Mouse (Mus musculus): ENCODE data around the gene Adcy2.

The Adcy2 gene

DNA sequence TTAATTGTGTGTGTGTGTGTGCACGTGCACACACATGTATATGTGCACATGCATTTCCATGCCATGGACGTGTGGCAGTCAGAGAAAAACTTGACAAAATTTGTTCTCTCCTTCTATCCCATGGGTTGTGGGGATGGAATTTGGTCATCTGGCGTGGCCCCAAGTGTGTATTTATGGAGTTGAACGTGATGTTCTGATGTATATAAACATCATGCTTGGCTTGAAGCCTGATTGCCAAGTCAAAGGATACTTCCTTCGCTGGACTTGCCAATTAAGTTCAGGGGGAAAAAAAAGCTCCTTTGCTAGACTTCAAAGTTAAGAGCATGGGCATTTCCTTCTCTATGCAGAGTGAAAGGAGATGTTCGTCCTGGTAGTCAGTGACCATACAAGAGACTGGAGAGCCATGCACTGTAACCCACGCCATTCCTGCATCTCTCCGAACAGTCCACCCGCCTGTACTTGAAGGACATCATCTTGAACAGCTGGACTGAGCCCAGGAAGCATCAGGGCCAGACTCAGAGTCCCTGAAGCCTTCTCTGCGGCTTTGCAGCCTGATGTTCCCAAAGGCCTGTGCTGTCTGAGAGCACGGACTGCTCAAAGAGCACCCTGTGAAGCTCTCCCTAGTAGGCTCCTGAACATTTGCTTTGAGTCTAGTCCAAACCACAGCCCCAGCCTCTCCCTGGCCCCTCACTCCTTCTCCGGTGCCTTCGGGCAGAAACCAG, 178.3 kb downstream of the Adcy2 start:
- DNase-seq: no peak

DNA sequence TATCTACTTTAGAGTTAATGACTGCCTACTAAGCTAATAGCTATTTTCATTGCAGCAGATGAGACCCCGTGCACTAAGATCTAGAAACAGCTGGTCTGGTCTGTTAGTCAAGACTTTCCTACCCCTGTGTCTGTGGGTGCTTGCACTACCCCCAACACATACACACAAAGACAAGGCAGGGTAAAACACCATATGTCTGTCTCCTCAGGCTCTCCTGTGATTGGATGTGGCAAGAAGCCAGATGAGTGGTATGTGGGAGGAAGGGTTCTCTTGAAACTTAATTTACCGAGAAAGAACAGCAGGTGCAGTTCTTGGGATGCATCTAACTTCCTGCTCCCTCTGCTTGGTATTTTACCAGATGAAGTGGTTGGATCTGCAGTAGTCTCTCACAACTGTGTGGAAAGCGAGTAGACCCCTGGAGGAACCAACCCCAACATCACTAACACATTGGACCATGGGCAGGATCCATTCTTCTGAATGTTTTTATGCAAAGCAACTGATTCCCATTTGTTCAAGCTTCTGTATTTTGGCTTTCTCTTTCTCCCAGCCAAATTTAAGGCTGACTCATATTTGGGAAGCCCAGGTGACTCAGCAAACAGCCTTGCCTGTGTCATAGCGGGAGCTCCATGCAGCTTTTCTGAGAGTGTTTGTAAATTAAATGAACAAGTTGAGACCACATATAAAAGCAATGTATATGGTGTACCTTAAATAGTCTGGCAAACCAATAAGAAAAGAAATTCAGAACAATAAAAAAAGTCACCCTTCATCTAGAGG, 183.4 kb downstream of the Adcy2 start:
- no peak for DNase-seq

DNA sequence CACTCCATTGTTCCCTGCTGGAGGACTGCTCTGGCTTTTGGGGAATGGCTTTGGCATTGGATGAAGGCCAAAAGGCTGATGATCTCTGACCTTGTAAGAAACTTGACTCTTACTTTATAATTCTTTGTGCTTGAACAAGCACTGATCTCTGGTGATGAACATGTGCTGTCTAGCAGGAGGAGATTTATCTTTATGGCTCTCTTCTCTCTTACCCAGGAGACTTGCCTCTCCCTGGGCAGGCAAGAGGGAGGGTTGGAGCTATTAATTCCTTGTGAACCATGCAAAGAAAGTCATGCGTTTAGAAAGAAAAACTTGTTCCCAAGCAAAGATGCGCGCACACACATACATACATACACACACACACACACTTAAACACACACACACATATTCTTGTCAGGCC, 188.2 kb downstream of the Adcy2 start:
- DNase-seq: no peak

DNA sequence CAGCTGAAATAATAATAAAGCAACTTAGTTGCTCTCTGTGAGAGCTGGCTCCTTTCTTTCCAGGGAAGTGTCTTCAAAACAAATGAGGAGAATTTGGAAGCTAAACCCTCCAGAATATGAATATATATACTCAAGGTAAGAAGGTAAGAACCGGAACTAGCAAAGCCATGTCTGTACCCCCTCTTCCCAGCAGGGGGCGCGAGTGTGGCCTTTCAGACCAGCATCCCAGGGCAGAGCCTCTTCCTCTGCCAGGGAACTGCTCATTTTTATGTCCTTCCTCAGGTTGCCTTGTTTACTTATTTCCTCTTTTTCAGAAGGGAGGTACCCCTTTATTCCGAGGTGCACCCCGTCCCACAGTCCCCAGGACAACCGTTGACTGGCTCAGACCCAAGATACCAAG, 199.6 kb downstream of the Adcy2 start:
- DNase-seq: no peak

DNA sequence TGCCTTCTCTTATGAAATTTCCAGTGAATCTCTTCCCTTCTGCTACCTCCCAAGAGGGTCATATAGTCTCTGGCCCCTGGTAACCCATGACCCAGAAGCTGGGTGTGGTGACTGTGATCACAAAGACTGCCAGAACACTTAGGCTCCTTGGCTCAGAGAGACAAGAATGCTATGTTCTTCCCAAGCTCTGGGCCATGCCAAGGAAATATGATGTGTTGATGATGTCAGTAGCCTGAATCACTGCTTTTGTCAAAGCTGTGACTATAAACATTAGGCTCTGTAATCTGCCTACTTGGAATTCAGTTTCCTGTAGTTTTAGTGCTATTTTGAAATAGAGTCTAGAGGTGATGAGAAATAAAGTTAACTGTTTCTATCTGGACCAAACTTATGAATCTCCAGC, 206.1 kb downstream of the Adcy2 start:
- no peak for DNase-seq

DNA sequence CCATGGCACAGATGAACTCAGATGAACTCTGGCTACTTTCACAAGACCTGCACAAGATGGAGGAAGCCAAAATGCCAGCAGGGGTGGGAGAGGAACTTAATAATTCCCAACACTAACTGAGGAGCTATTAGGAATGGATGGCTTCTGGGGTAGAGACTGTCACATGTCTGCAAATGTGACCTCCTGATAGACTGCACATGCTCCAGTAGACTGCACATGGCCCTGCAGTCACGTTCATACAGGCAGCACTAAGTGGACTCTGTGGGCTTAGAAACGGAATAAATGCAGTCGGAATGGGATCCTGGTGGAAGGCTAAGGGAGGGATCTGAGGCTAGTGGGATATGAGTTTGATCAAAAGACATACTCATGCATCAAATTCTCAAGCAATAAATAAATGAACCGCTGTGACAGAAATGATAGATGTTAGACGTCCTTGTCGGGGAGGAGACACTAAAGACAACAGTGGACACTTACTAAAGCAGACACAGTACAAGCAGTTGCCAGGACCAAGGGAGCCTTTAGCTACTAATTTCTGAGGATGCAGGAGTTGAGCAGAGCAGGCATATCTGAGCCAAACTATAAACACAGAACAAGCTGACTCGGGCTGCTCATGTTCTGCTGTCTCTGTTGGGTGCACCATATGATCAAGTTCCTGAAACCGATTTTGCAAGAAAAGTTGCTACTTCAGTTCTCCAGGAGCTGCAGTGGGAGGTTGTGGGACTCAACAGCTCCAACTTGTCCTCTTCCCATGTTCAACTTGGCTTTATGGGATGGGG, 211.9 kb downstream of the Adcy2 start:
- no peak for DNase-seq

DNA sequence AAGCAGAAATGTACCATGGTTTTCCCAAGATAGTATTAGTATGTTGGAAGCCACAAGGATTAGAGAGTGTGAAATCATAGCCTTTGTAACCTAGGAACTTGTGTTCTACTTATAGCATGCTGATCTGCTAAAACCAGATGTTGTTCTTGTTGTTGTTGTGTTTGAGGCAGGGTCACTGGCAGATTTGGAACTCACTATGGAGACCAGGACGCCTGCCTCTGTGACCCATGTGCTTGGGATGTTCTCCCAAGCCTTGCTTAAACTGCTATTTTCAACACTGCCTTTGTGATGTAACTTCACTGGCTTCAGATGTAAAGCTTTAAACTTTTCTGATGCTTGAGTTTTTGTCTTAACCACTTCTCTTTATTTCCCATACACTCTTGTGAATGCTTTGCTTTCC, 216.2 kb downstream of the Adcy2 start:
- no peak for DNase-seq

DNA sequence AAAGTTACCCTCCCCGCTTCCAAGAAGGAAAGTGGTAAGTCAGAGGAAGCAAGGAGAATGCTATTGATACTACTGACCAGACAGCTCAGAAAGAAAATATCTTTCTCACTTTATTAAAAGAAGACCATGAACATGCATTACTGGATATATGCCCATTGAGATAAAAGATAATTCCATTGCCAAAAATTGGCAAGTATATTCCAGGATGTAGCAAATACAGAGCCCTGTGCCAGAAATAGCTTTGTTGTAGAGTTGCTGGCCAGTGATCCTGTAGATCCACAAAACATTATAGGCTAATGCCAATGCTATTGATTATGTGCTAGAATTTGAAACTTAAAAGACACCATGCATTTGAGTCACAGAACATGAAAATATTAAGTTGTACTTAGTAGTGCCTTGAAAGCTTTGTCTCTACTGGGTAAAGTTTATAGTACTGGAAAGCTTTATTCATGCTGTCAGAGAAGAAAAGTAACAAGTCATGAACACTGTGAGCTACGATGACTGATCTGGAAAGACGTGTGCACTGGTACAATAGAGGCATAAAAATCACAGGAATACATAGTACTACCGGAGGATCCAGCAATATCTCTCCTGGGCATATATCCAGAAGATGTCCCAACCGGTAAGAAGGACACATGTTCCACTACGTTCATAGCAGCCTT, 221.2 kb downstream of the Adcy2 start:
- no peak for DNase-seq

DNA sequence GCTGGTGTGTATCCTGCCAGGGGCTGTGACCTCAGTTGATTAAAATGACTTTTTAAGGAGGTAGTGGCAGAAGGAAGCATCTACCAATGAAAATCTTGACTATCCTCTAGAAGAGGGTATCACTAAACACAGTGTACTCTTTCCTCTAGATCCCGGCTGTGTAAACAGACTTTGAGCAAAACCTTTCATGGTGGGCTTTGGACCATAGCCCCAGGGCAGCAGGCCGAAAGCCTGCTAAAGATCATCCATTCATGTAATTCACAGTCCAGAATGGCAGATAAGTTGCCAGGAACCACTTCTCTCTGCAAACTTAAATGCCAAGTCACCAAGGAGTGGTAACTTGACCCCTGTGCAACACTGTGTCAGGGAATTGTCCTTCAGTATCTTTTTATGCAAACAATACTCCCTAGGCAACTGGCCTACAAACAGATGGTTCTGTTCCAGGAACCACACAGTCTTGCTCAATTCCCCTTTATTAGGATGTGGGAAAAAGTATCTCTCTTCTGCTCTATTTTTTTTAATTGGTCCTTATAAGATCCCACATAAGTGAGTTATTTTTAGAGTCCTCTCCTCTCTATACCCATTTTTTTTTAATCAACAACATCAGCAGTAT, 225.6 kb downstream of the Adcy2 start:
- no peak for DNase-seq

DNA sequence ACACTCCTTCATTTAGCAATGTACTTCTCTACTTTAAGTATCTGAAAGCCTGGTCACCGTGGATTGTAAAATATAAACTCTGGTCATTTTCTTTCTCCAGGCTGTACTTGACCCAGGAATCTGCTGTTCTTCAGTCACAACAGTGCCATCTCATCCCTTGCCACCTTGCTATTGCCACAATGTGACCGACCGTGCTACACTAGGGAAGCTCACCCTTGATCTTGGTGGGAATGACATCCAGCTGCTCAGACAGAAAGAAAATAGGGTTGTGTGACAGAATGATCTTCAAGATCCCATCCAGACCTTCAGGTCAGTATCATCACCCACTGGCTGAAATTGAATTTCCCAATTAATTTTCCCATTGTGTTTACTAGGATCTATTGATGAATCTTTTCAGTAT, 230.8 kb downstream of the Adcy2 start:
- no peak for DNase-seq

DNA sequence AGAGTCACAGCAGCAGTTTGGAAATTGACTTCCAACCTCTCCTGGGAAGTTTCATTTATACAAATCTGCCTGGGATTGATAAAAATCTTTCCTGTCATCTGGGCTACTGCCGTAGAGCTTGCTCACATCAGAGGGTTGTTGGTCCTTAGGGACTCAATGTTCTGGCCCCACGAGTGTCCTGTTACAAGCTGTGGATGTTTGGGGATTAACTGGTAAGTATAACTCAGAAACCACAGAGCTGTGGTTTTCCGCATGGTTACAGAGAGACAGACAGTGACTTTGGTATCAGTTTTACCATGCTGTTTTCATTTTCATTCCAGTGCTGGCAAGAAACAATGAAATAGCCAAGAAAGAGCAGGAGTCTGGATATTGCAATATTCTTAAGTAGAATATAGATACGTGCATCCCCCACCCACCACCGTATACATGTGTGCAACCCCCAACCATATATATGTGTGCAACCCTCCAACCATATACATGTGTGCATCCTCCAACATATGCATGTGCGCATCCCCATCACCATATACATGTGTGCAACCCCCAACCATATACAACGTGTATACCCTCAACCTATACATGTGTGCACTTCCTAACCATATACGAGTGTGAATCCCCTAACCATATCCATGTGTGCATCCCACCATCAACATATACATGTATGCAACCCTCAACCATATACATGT, 233.3 kb downstream of the Adcy2 start:
- no peak for DNase-seq

DNA sequence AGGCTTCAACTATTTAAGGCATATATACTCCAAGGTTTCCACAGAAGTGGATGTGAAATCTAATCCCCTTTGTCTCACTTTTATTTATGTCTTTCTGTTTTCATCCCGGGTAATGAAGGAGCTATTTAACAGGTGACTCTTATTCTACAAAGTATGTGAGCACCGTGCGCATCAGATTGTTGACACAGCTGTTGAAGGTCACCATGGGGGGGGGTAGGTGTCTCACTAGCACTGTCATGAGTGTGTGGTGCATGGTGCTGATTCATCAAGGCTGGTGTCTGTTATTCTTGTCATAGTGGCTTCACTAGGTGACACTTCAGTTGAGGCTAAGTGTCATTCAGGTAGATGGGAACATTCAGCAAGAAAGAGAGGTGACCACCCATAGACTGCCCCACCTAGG, 234.7 kb downstream of the Adcy2 start:
- DNase-seq: no peak

DNA sequence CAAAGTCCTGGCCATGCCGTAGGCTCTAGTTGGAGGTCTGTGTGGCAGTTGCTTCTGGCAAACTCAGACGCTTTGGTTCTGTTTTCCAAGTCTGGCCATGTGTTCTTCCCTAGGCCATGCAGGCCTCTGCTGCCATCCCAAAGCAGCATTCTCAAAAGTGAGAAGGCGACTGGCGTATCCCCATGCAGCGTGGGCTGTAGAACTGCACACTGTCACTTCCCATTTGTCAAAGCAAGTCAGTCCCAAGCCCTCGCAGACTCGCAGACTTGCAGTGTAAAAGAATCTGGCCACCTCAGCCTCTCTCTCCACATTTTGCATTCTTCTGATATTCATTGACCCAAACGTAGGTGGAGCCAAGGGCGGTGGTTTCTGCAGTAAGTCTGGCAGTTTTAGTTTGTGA, 249.5 kb downstream of the Adcy2 start:
- no peak for DNase-seq

DNA sequence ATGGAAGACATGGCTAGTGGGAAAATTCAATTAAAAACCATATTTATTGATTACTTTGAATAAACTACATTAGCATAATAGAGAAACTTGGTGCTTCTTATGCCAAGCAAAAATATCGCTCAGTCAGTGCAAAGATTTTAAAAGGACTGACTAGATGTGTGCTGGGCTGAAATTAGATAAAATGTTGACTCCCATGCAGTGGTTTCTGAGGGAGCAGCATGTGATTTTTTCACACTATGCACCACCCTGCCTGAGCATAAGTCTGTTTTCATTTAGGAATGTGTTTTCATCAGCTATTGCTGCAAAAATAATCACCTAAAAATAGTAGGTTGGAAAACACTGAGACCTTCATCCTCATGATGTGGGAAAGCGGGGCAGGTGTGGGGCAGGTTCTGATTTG, 250.0 kb downstream of the Adcy2 start:
- DNase-seq: no peak

DNA sequence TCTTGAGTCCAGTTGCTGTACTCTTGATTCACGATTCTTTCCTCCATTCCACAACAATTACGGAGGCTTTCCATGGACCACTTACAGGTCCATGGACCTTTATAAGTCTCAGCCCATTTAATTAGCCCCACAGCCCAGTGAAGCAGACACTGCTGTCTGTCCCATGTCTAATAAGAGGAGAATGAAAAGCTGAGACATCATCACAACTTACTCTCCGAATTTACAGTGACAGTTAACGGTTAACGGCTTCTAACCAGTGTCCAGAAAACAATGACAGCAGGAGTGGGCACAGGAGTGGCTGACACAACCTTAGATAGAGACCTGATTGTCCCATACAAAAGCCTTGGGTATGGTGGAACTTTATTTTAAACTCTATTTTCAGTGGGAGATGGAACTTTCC, 253.9 kb downstream of the Adcy2 start:
- DNase-seq: no peak

DNA sequence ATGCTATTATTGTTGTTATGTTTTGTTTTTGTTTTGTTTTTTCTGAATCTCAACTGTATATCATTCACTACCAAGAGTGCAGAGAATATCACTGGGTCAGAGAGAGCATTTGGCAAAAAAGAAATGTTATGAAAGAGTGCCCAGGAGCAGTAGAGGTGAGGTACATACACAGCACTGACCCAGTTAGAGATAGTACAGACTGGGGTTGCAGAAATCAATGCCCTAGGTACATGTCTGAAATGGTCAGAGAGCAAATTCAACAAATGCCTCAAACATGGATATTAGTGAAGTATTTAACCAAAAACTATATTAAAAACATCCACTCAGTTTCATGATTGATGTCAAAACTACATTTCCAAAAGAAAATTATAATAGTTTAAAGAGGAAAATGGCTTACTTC, 286.7 kb downstream of the Adcy2 start:
- no peak for DNase-seq

DNA sequence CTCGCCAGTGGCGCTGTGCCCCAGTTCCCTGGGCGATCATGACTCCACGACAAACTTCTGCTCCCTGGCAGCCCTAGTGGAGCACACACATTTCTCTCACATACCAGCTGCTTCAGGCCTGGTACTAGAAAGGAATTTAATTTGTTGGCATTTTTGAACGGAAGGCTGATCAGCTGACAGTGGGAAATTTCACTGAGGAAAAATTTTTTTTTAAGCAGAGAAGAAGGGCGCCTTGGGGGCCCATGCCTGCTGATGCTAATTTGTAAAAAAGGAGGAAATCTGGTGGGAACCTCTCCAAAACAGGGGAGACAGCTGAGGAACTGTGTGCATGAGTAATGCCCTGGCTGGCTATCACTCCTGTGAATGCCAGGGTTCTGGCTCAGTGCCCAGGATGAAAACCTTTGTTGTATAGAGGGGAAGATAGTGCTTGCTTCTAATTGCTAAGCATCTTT, 292.0 kb downstream of the Adcy2 start:
- DNase-seq: peak; percentile 16

DNA sequence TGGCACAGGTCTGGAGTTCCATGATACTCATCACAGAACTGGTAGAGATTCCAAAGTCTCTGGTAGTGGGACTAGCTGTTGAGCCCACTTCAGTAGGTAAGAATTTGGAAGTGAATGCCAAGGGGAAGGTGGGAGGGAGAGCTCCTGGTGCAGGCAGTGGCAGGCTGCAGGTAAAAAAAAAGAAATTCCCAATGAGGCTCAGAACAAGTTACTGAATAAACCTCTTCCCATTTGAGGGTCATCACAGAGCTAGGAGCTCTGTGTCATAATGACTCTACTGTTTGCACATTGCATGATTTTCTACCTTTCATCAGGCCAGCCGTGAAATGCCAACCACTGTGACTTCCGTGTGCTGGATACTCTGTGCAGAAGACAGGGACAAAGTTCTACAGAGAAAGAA, 314.4 kb downstream of the Adcy2 start:
- DNase-seq: no peak

DNA sequence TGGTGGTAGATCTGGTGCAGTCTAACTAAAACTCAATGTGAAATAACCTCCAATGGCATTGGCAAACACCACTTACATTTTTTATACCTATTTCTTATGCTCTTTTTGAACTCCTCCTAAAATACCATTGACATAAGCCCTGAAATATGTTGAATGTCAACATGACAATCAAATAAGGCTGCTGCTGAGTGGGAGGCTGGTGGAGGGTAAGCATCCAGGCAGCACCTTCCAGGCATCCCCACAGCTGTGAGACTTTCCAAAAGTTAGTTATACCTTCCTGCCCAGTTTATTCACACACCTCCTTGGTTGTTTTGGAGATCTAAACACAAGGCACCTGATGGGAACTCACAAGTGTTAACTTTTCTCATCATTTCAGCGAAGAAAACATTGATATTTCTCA, 318.9 kb downstream of the Adcy2 start:
- DNase-seq: no peak

DNA sequence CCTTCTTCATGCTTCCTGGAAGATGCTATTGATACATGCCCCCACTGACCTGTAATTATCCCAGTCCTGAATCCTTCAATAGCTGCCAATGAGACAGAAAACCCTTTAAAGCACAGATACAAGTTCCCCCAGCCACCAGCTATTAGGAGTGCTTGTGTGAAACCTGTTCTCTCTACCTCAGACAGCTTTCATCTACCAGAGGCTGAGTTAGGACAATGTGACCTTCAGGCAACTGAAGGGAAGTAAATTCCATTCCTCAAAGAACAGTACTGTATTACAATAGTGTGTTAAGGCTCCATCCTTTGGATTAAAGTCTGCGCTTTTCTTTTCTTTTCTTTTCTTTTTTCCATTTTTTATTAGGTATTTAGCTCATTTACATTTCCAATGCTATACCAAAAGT, 356.6 kb downstream of the Adcy2 start:
- DNase-seq: no peak

DNA sequence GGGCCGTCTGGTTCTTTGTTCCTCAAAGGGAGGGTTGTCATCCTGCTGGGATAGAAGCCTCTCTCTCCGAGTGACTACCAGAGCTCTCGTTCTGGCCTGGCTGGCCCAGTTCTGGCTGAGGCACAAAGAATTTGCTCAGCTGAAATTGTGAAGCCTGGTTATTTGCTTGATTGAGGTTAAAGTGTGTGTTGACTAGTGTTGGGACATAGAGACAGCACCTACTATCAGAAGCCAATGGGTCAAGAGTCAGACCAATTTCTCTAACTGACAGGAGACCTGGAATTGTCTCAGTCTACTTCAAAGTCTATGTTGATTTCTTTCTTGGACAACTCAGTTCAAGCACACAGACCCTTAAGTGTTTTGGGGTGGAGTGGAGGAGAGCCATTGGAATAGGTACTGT, 372.3 kb downstream of the Adcy2 start:
- DNase-seq: no peak

DNA sequence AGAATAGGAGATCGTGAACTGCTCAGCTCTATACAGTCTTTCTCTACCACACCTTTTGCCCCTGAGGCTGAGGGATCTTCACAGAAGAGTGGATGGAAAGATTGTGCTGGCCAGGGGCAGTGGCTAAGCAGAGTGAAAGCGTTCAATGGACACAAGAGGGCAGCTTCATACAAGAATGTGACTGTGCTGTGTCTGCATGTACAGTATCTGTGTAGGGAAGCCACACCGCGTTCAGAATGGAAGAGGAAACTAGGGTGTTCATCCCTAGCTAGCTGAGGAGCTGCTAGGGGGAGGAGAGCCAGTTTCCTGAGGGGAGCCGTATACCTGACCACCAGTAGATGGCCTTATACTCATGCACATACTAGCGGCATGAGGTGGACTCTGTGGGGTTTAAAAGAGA, 376.5 kb downstream of the Adcy2 start:
- no peak for DNase-seq
